Mouse (Mus musculus): ENCODE measurements at regions not wholly inside any gene's neighbourhood (a gene's known extent, or its start where the extent isn't known, plus 50 kb on each side); places are given as distances from the start of the nearest gene placed in this dataset.
"Not testable (repeated sequence)": the region's sequence is repeated elsewhere in the genome, so short reads cannot be mapped to it uniquely, and the experiment has no call there.

DNA sequence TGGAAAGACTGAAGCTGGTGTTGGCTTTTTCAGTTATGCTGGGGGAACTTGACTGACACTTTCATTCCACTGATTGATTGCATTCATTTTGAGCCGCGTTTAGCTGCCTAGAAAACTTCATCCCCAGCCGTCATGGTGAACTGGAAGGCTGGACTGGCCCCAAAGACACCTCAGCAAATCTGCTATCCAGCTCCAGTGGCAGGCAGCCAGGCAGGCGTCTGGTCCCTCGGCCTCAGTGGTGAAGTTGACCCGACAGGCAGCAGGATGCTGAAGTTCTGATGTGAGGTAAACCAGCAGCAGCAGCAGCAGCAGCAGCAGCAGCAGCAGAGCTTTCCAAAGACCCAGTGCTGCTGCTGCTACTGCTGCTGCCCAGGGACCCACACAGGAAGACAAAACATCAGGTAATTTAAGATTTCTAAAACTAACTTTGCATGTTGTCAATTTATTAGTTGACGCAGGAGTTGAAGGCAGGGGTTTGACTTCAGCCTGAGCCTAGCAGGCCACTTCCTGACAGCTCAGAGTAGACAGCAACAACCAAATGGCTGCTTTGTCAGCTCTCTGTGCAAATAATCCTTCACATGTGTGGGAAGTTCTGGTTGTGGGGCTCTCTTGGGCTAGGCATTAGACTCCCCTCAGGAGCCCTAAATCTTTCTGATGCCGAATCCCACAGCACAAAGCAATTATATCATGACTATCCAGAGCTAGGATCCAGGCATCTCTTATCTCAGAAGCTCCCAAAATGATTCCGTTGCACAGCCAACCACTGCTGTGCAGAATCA, 200.4 kb upstream of the Nhs start:
- peak; percentile 14 for DNase-seq

DNA sequence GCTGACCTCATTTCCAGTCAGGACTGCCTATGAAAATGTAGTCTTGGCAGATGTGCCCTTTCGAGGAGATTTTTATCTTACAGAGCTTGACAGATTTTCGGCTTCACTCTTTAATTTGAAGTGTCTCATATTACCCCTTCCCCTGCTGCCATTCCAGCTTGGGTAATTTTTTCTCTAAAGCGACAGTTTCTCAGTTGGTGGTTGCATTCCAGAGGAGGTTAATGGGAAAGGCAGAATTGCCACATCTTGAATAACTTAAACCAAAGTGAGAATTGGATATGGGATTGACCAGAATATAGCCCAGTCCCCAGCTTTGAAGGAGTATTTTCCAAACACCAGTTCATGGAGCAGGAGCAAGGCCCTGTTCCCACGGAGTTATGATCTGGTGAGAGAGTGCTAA, 188.8 kb upstream of the Nhs start:
- no peak for DNase-seq

DNA sequence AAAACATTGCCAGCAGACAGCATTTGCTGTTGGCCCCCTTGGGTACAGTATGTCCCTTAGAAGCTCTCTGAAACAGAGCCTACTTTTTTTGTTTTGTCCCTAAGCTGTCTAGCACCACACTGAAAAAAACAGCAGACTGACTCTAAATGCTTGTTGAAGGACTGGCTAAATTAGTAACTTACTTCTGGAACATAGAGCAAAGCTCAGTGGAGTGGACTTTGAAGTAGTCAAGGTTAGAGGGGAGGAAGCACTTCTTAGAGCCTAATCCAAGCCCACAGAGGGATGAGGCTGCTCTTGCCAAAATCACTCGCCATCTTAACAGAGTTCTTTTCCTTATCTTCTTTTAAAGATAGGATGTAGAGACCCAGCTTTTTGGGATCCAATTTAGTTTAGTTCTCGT, 188.4 kb upstream of the Nhs start:
- no peak for DNase-seq

DNA sequence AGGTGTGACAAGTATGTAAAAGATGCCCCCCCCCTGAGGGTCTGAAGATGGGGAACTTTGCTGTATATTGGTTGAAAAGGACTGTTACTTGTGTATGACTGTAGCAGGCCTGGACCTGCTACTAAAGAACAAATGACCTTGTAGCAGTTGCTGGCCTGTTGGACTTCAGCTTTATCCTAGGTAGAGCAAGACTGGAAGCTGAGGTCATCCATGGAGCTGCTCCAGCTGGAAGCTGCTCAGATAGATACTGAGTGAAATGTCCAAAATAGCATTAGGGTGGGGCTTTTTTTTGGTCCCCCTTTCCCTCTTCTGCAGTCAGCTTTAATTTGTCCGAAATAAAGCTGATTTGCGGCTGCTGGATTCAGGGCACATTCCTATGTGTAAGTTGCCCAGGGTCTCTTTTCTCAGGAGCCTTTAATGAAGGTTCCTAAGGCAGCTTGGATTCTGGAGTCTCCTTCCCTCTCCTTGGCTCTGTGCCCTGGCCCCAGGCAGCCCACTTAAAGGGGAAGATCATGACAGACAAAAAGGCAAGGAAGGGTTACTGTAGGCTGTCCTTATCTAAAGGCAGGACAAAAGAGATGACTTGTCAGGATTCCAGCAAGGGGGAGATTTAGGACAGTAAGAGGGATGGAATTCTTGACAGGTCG, 186.1 kb upstream of the Nhs start:
- peak; percentile 4 for DNase-seq

DNA sequence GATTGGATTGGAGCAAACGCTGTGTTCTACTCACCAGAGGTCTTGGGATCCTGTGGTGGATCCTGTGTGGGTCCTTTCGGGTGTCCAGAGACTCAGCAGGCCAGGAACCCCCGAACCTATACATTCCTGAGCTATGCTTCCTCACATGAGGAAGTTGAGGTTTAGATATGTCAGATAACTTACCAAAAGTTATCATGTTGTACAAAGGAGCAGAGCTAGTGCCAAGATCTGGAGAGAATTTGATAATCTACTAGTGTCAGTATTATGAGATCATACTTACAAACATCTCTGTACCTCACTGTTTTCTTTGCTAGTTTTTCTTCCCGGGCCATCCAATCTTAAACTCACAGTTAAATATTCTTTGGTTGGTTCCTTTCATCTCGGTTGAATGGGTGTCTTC, 172.6 kb upstream of the Nhs start:
- DNase-seq: no peak

DNA sequence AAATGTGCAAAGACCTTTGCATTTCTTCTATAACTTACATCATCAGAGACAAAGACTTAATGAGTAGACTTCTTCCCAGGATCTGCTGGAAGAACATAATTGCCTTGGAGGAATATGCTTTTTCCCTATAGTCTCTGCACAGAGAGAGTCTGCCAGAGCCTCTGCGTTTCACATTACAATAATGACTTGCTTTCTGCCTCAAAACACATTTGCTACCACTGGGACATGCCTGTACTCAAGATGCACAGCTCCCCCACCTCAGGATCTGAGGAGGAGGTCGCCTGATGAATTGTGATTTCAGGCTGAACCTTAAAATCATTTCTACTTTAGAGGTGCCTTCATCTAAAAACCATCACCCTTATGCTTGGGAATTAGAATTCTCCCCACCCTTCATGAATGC, 148.1 kb upstream of the Nhs start:
- DNase-seq: no peak

DNA sequence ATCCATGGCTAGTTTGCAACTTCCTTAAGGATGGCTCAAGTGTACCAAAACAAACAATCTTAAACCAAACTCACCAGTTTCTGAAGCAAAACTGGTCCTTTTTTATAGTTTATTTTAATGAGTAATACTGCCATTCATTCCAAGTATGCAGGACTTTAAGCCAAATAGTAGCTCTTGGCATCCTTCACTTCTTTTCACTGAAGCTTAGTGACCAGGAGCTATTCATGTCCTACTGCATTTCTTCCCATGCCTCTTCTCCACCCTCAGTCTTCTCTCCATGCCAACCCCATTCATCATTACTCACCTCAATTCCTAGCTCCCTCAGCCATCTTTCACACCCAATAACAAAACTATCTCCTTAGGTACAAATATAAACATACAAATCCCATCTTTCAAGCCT, 144.6 kb upstream of the Nhs start:
- no peak for DNase-seq

DNA sequence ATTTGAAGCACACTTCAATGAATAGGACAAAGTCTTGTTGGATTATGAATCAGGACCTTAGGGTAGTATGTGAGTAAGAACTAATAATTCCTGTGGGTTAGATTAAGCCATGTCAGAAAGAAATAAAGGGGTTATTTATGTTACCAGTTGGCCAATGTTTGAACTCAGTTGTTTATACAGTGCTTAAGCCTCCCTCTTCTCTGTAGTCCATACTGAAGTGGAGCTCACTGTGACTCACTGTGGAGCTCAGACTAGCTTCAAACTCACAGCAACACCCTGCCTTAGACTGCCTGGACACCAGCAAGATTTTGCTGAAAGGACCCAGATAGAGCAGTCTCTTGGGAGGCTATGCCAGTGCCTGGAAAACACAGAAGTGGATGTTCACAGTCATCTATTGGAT, 143.3 kb upstream of the Nhs start:
- DNase-seq: no peak

DNA sequence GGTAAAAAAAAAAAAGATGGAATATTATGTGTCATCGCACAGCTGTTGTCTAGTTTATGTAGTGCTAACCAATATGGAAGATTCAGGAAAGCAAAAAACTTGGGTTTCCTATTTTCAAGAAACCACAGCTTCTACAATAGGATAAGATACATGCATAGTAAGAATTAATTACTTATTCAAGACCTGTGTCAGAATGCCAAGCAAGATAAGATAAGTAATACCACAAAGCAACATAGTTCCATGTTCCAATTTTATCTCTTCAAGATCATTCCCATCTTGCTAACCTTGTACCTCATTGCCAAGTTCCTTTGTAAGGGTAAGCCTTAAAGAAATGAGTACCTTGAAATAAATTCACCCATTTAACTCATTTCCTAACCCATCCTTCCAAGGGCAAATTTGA, 131.7 kb upstream of the Nhs start:
- DNase-seq: no peak

DNA sequence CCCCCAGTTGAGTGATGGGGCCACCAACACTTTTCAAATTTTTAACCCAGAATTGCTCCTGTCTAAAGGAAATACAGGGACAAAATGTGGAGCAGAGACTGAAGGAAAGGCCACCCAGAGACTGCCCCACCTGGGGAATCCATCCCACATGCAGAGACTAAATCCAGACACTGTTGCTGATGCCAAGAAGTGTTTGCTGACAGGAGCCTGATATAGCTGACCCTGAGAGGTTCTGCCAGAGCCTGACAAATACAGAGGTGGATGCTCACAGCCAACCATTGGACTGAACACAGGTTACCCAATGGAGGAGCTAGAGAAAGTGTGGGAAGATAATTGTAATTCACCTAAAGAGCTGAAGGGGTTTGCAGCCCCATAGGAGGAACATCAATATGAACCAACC, 126.6 kb upstream of the Nhs start:
- not testable (repeated sequence) for DNase-seq

DNA sequence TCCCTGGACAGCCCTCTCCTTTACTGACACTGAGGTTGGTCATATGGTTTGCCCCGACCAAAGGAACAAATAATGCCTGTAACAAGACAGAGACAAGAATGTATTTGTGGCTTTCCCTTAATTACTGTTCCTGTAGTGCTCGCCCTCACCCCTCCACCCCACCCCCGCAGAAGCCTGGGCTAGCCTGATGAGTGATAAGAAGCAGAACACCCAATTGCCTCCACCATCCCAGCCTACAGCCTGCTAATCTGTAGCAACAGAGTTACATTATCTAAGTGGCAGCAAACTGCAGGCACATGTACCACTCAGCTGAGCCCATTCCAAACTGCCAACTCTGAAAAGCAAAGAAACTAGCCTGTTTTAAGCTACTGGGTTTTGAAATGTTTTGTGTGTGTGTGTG, 124.7 kb upstream of the Nhs start:
- DNase-seq: no peak

DNA sequence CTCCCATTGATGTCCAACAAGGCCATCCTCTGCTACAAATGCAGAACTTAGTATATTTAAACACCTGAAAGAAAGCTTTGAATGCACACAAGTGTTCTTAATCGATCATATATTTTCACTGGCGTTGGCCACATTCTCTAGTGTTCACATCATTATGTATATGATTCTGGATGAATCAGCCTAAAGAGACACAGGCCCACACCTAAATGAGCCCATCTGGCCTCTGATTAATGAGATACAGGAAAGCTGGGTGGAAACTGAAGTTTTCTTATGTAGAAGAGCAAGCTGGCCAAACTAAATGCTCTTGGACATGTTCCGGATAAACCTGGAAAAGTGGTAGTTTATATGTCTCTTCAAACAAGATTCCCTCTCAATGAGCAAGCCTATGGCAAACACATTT, 123.2 kb upstream of the Nhs start:
- DNase-seq: no peak

DNA sequence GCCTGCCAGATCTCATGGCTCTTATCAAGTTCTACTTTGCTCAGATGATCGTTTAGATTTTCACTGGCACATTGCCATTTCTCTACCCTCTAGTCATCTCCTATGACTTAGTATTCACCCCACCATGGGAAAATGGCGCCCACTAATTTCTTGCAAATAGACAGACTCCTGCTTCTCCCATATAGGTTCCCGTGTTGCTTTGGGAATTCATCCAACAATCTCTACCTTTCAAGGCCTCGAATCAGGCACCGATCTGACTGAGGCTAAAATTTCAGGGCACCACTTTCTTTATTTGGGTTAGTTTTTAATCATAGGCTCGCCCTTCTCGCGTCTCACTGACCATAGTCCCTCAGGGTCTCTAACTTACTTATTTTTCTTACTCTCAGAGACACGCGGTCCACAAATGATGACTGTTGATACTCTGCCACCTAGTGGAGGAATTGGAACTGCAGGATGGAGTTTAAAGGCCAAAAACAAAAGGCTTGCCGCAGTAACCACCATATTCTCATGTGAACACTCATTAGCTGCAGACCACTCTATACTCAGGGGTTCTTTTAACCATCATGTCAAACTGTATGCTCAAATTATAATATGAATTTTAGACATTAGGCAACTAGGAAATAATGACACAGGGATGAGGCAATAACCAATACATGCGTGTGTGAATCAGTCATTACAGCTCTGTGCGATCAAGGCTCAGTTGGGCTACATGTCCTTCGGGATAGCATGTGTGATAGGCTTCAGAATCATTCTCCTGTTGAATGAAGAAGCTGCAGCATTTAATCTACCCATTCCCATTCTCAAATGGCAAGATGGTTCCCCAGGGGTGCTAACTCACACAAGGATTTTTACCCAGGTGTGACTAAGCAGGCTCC, 119.5 kb upstream of the Nhs start:
- DNase-seq: peak; percentile 76

DNA sequence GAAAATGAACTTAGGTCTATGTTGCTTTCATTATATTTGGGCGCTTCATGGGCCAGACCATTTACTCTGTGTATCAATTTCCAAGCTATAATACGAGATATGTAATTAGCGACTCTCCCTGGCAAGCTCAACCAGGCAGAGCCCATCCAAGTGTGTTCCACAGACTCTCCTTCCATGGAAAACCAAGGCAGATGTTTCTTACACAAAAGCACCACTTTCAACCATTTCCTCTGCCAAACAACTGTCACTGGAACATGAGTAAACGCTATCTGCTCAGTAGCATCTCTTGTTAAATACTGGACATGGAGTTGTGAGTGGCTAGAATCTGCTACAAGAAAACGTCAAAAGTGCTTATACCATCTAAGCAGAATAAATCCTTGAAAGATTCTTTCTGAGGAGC, 115.1 kb upstream of the Nhs start:
- DNase-seq: peak; percentile 11

DNA sequence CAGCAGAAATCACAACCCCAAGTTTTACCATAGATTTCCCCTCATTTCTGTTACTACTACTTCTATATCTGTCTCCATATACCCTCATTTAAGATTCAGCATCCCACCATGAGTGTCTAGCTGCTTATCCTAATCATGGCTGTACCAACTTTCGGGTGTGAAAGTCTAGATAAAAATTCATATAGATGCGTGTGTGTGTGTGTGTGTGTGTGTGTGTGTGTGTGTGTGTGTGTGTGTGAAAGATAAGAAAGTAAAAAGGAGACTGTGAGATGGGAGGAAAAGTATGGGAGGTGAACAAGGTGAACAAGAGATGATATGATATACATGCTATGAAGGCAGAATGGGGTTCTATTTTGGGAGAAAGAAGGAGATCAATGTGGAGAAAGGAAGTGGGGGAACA, 111.7 kb upstream of the Nhs start:
- DNase-seq: no peak

DNA sequence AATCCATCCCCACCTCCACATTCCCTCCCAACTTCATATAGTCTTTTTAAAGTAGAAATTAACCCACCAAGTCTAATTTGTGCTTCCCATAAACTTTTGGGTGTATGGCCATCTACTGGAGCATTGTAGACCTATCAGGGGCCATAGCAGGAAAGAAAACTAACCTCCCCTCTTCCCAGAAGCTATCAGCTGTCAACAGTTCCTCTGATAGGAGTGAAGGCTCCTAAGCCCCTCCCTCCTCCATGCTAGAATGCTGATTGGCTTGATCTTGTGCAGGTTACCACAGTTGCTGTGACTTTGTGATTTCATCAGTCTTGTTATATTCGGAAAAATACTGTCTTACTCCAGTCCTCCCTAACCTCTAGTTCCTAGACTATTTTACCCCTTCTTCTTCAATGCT, 109.4 kb upstream of the Nhs start:
- DNase-seq: no peak

DNA sequence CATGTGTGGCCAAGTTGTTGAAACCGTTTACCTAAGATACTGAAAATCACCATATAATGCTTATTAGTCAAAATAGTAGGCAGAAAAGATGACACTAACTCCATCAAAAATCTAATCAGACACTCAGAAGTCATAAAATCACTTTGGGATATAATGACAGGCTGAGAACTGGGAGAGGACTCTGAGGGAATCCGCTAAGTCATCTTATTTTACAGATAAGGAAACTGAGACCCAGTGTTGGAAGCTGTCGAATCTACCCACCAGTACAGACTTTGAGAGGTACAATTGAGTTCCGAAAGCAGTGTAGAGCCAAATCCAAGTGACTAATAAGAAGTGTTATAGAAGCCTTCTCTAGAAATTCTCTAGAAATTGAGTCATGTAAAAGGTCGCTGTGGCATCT, 108.6 kb upstream of the Nhs start:
- no peak for DNase-seq

DNA sequence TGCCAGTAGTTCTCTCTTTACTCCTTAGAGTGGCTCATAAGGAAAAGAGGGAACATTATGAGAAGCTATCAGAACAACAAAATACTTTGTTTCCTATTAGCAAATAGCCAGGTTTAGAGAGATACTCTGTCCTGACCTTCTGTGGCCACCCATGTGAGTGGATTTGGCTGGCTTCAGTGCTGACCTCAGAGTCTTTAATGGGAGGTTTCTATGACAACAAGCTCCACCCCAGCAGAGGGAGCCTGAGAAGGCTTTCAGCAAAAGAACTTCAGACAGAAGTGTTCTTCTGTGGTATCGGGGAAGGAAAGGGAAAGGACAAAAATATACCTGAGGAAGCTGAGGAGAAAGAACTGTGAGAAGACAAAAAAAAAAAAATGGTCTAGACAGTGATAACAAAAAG, 108.1 kb upstream of the Nhs start:
- peak; percentile 74 for DNase-seq

DNA sequence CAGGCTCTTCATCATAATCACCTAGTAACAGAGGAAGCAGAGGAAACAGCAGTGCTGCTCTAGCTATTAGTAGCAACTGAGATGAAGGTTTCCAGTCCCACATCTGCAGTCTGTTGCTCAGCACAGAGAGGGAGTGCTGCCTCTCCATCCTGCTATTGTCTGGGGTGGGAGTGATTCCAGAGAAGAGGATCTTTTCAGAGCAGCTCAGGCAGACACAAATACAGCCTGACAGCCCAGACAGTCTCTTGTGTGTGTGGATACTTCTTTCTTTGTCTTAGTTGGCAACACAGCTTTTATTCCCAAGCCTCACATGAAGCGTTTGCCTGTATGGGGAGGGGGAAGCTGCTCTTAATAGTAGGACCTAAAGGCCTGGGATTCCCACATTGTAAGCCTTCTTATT, 107.2 kb upstream of the Nhs start:
- DNase-seq: no peak

DNA sequence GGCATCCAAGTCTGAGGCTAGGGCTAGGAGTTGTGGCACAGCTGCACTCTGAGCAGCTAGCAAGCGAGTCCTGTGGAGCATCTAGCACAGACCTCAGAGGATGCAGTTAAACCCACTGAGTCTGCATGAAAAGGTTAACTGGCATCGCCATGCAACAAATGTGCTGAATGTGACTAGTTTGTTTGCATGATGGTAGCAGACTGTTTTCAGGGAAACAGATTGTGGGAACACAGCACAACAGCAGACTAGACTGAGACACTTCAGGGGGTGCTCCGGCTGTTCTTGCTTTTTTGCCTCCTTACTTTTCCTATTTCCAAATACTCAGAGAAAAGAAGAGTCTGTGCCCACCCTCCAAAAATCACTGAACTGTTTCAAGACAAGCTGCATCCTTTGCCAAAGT, 97.9 kb upstream of the Nhs start:
- DNase-seq: no peak

DNA sequence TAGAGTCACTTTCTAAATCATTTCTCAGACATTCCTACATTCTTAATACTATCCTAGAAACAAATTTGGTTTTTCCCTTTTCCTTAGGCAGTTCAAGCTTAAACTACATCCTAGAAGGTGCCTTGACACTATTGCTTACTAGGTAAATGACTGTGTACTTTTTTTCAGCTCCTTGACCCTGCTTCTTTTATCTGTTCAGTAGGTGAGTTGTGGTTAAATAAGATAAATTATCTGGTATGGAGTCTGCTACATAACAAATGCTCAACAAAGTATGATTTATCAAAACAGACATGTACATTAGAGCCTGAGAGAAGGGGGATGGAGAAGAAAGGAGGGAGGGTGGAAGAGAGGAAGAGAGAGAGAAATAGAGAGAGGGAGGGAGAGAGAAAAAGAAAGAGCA, 96.3 kb upstream of the Nhs start:
- DNase-seq: no peak

DNA sequence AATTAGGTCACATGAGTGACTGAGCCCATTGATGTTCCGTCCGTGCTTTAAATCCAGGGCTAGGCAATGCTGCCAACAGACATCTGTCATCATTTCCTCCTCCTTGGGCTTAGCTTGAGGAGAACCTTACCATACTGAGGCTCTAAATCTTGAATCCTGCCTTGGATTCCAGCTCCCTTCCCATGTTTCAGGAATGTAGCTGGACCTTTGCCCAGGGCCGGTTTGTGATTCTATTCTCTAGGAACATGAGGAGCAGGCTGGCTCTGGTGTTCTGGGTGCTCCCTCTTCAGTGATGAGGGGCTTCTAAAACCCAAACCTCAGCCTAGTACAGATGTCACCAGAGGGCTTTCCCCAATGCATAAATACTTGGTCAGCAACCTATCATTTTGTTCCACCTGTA, 81.8 kb upstream of the Nhs start:
- no peak for DNase-seq

DNA sequence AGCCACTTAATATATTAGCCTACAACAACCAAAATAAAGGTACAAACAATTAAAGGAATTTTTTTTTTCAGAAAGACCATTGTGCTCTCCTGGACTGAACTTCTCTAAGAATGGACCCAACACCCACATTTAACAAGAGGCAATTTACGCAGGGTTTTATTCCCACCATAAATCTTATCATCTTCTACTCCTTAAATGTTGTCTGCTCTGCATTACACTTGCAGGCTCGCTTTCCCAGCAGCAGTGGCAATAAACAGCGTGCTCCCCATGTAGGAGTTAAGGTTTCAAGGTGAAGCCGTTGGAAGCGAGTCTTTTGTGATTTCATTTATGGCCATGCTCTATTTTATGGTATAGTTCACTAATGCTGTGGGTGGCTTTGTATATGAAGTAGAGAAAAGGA, 76.0 kb upstream of the Nhs start:
- no peak for DNase-seq

DNA sequence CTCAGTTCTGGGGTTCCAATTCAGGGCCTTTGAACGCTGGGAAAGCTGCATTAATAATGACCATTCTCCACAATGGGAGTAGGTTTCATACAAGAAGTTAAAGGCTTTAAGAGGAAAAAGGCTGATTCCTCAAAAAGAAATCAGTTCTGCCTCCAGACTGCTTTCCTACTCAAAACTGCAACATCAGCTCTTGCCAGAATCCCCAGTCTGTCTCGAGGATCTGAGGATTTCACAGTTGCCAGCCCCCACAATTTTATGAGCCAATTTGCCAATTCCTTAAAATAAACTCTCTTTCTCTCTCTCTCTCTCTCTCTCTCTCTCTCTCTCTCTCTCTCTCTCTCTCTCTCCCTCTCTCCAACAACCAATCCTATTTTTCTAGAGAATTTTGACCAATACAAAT, 51.3 kb upstream of the Nhs start:
- no peak for DNase-seq
